In genomic region chr2:92370821-92371805, GRCm38 (mm10) we compare ENCODE assay signal across 8 mouse cellular contexts. TPM values are rescaled to one million over a fixed set of nuclear protein-coding genes. Genes with fewer than 3 reads are reported as not detected.
DNase-seq lines count a peak whose midpoint lies in the region; ATAC-seq lines count a peak whose summit lies in the region.

No protein-coding gene starts in this region.

- DNase-seq in adrenal gland, postnatal 10 days, result peak; percentile 63
- DNase-seq in adrenal gland, adult 8-10 months, result no peak
- DNase-seq in ZHBTc4 (ENCODE audit: low read depth, low spot score), result peak; percentile 95
- peak; percentile 95 for DNase-seq in kidney, postnatal 10 days
- DNase-seq in lung, postnatal 4 days, result peak; percentile 82 to 91
- peak; percentile 80 for DNase-seq in testis, postnatal 10 days (ENCODE audit: low spot score)
- no peak for DNase-seq in gastrocnemius, postnatal 25 days

- no peaks in the 10 kb centered on the region for H3K9me3 ChIP-seq in forebrain, embryonic 16.5 days (ENCODE audit: control insufficient read depth, low read length)

- peak overlapping the region; percentile 47 for H3K4me2 ChIP-seq in forebrain, embryonic 16.5 days (ENCODE audit: low read length)

- H3K4me3 ChIP-seq in forebrain, embryonic 16.5 days (replicated peaks; ENCODE audit: low read length), result peak overlapping the region; percentile 25

- no peak overlapping the region for H3K27ac ChIP-seq in forebrain, embryonic 16.5 days (ENCODE audit: low read length)

- no peaks in the 10 kb centered on the region for H3K36me3 ChIP-seq in forebrain, embryonic 16.5 days (ENCODE audit: control insufficient read depth, insufficient read depth)

- H3K27me3 ChIP-seq in forebrain, embryonic 16.5 days (replicated peaks; ENCODE audit: control insufficient read depth, insufficient read depth, low read length), result peaks cover 15% of the 10 kb centered on the region

- peak overlapping the region; percentile 48 for H3K9ac ChIP-seq in forebrain, embryonic 16.5 days (replicated peaks; ENCODE audit: low read depth, low read length)

- peaks cover 40% of the 10 kb centered on the region for H3K4me1 ChIP-seq in forebrain, embryonic 16.5 days (replicated peaks; ENCODE audit: control insufficient read depth, insufficient read depth, low read length)

- ATAC-seq in forebrain, embryonic 16.5 days, result no peak

- WGBS in forebrain, embryonic 16.5 days, result 2% methylated on average over 44 of the region's 45 CpGs

RNA-seq across cellular contexts. Expression of gene Pex16, which starts 3.4 kb away (rescaled TPM):
- total RNA-seq in adrenal gland, postnatal 10 days (2021), result 100 to 1,000 TPM; 115 to 130 TPM
- 100 to 1,000 TPM in 2 of 4 experiments, 10 to 100 TPM in 2; 63.1 to 281 (median 138) TPM for total RNA-seq in adrenal gland, adult 8-10 months (2022)
- 38.3 and 42.0 TPM in 2 replicates for polyA plus RNA-seq in forebrain, embryonic 16.5 days (2015; fragmentation: Nextera tagmentation; extraction: Ambion mirVana)
- 10 to 100 TPM; 16.7 to 18.9 TPM for total RNA-seq in gastrocnemius, postnatal 25 days (2021)

RNA-seq across cellular contexts. Expression of gene Large2, which starts 3.6 kb away (rescaled TPM):
- total RNA-seq in adrenal gland, postnatal 10 days (2021), result 1 to 10 TPM; 1.7 to 2.2 TPM
- total RNA-seq in adrenal gland, adult 8-10 months (2022), result 1 to 10 TPM in 3 of 4 experiments, under 1 TPM in 1; 0.40 to 4.6 (median 2.1) TPM
- polyA plus RNA-seq in forebrain, embryonic 16.5 days (2015; fragmentation: Nextera tagmentation; extraction: Ambion mirVana), result 1.4 and 2.4 TPM in 2 replicates
- under 1 TPM; 0.54 to 0.88 TPM for total RNA-seq in gastrocnemius, postnatal 25 days (2021)

RNA-seq across cellular contexts. Expression of gene 1700029I15Rik, which starts 11.2 kb away (rescaled TPM):
- total RNA-seq in adrenal gland, postnatal 10 days (2021), result 1 to 10 TPM; 7.6 to 9.4 TPM
- 10 to 100 TPM in 2 of 4 experiments, 1 to 10 TPM in 2; 8.0 to 18.6 (median 10.3) TPM for total RNA-seq in adrenal gland, adult 8-10 months (2022)
- 5.7 and 8.6 TPM in 2 replicates for polyA plus RNA-seq in forebrain, embryonic 16.5 days (2015; fragmentation: Nextera tagmentation; extraction: Ambion mirVana)
- 1 to 10 TPM in 1 of 2 experiments, under 1 TPM in 1; 0.87 to 1.0 TPM for total RNA-seq in gastrocnemius, postnatal 25 days (2021)

RNA-seq across cellular contexts. Expression of gene Mapk8ip1, which starts 29.9 kb away (rescaled TPM):
- 10 to 100 TPM; 22.5 to 28.1 TPM for total RNA-seq in adrenal gland, postnatal 10 days (2021)
- total RNA-seq in adrenal gland, adult 8-10 months (2022), result 10 to 100 TPM; 34.6 to 43.3 (median 38.7) TPM
- polyA plus RNA-seq in forebrain, embryonic 16.5 days (2015; fragmentation: Nextera tagmentation; extraction: Ambion mirVana), result 101 TPM in 2 replicates
- total RNA-seq in gastrocnemius, postnatal 25 days (2021), result 1 to 10 TPM; 7.9 to 9.2 TPM

Comparison
In these comparisons a context has a peak if more than half of its experiments do, and no peak if none do; other contexts are left out.
1. DNase-seq: peak in adrenal gland, postnatal 10 days (single experiment), ZHBTc4 (single experiment), kidney, postnatal 10 days (single experiment), lung, postnatal 4 days (2 of 2) and testis, postnatal 10 days (single experiment); none in adrenal gland, adult 8-10 months (single experiment) and gastrocnemius, postnatal 25 days (single experiment).
2. RNA of gene 1700029I15Rik, which starts 11.2 kb away (total RNA-seq): 8.0 to 18.6 TPM in adrenal gland, adult 8-10 months and 7.6 to 9.4 TPM in adrenal gland, postnatal 10 days; 0.87 to 1.0 TPM in gastrocnemius, postnatal 25 days; every median in the first group is over 4 times any median in the second.